Mouse (Mus musculus): ENCODE measurements at regions not wholly inside any gene's neighbourhood (a gene's known extent, or its start where the extent isn't known, plus 50 kb on each side); places are given as distances from the start of the nearest gene placed in this dataset.
A peak's percentile ranks its signal among the peaks of the same experiment; 100 is the strongest.

DNA sequence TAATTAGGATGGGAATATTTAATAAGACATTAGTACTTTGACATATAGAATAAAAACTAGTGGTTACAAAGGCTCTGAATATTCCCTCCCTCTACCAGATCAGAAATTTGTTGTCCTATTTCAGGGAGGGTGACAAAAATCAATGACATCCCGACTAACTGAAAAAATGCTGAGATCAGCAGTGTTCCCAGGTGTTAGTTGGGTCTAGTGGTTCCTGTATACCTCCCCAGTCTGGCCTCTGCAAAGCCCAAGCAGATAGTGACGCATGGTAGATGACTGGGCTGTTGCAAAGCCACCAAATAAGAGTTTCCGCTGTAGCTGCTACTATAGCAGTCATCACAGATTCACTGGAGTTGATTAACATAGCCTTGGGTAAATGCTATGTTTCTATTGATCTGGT is 59.9 kb upstream of the Gm4791 start:
- intact Hi-C loops (cut with DNase I) = no loop called here
- no peak for DNase-seq (ENCODE audit: low spot score in 2 of 2)

- intact Hi-C loops (cut with DNase I) = no loop called here
- no peak for DNase-seq (ENCODE audit: low spot score in 2 of 2)
Observed at GRCm38 (mm10) chr9:46925641-46926040, 72.9 kb upstream of the Gm4791 start.

DNA sequence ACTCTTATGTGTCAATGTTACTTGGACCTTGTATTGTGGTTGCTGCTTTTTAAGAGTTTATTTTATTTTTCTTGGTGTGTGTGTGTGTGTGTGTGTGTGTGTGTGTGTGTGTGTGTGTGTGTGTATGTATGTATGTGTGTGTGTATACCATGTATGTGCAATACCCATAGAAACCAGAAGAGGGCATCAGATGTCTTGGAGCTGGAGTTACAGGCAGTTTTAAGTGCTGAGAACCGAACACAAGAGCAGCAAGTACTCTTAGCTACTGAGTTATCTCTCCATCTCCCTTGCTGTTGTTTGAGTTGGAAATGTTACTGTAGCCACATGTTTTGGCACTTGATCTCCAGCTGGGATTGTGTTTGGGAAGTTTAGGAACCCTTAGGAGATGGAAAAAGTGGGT is 78.5 kb upstream of the Gm4791 start:
- no peak for DNase-seq (ENCODE audit: low spot score in 2 of 2)
- intact Hi-C loops (cut with DNase I) = no loop called here

DNA sequence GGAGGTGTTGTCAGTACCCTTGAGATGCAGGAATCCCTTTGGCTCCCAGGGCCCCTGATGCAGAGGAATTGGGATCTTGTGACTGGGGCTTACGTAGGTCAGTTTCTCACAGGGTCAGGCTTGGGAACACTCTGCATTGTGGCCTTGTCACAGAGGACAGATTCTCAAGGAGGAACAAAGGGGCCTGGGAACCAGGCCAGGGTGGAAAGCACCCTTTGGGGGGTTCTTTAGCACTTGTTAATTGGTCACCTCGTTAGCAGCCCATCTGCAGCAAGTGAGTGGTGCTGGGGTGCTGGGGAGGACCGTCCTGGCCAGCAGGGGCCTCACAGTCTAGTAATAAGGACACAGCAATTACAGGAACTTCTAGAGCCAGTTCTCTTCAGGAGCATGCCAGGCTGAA is 85.3 kb upstream of the Gm4791 start:
- intact Hi-C loops (cut with DNase I) = no loop called here

GRCm38 (mm10) chr9:46909412-46910013 is 89.0 kb upstream of the Gm4791 start:
- peak; percentile 33 to 37 for DNase-seq (ENCODE audit: low spot score in 2 of 2)
- intact Hi-C loops (cut with DNase I) = no loop called here

More for the DNA sequence above, 85.3 kb upstream of the Gm4791 start:
- DNase-seq (ENCODE audit: low spot score in 2 of 2) = peak; percentile 37 to 41

DNA sequence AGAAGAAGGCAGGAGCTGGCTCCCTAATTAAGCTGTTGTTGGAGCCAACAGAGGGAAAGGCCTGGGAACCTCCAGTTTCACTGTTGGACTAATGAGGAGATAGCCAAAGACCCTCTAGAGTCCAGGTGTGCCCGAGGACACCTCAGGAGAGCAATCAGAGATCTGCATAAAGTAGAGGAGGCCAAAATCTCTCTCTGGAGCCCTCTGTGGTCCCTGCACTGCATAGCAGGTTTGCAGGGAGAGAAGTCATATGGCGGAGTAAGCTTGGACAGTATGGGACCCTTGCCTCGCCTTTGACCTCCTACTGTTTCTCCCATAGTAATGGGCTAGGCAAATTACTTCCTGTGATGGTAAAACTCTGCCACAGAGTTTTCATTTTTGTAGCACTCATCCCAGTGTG is 93.5 kb upstream of the Gm4791 start:
- no peak for DNase-seq (ENCODE audit: low spot score in 2 of 2)
- intact Hi-C loops (cut with DNase I) = no loop called here

DNA sequence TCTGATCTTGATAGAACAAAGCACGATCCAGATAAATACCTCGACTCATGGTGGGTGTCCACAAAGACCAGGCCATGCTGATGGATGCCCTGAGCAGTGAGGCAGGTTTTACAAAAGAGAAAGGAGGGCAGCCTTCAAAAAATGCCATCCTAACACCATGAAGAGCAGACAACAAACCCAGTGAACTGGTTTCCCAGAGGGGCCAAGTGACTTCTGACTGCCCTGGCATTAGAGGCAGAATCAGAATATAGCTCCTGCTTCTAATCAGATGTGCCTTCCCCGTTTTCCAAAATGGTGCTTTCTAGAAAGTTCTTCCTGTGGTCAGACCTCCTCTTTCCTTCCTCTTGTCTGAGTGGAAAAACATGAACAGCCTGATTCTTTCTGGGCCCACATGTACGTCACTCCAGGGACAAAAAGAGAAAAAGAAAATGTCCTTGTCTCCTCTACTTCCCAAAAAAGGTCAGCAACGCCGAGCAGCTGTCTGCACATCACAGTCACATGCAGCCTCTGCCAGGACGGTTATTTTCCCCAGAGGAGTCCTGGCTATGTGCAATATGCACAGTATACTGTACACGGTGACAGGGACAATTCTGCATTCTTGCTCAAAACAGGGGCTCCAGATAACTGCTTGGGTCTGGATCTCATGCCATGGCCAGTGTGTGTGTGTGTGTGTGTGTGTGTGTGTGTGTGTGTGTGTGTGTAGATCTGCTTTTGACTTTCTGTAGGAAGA is 94.9 kb upstream of the Gm4791 start:
- intact Hi-C loops (cut with DNase I) = no loop called here

DNA sequence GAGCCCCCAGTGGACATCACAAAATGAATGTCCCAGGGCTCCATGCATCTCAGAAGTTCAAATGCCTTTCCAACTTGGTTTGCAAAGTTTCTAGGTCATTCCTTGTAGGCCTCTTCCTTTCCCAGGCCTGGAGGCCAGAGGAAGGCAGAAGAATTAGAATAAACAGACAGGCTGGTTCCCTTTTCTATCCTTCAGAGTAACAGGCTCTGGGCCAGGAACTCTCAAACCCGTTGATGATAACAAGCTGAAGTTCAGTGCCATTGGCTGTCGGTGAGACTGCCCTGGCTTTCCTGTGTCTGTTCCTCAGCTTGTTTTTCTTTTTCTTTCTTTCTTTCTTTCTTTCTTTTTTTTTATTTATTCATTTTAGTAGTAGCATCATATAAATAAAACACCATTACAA is 99.3 kb upstream of the Gm4791 start:
- no peak for DNase-seq (ENCODE audit: low spot score in 2 of 2)
- intact Hi-C loops (cut with DNase I) = no loop called here

More for the DNA sequence above, 94.9 kb upstream of the Gm4791 start:
- no peak for DNase-seq (ENCODE audit: low spot score in 2 of 2)

- DNase-seq (ENCODE audit: low spot score in 2 of 2) = no peak
- intact Hi-C loops (cut with DNase I) = no loop called here
Observed at GRCm38 (mm10) chr9:46898120-46898519, 100.4 kb upstream of the Gm4791 start.

DNA sequence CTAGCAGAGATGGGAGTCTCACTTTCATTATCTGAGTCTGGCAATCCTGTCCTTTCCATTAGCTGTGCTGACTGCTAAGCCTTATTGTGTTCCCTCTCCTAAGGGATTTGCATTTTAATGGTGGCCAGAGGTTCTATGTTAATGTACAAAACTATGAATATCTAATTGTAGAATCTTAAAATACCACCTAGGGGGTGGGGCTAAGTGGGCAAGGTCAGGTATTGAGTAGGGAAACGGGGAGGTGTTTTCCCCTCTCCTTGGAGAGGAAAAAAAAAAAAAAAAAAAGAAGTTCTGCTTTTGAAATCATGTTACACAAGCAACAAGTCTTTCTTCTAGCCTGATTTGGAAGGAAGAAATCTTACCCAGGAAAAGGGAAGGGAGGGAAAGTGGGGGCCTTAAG is 106.7 kb upstream of the Gm4791 start:
- intact Hi-C loops (cut with DNase I) = no loop called here
- DNase-seq (ENCODE audit: low spot score in 2 of 2) = no peak

DNA sequence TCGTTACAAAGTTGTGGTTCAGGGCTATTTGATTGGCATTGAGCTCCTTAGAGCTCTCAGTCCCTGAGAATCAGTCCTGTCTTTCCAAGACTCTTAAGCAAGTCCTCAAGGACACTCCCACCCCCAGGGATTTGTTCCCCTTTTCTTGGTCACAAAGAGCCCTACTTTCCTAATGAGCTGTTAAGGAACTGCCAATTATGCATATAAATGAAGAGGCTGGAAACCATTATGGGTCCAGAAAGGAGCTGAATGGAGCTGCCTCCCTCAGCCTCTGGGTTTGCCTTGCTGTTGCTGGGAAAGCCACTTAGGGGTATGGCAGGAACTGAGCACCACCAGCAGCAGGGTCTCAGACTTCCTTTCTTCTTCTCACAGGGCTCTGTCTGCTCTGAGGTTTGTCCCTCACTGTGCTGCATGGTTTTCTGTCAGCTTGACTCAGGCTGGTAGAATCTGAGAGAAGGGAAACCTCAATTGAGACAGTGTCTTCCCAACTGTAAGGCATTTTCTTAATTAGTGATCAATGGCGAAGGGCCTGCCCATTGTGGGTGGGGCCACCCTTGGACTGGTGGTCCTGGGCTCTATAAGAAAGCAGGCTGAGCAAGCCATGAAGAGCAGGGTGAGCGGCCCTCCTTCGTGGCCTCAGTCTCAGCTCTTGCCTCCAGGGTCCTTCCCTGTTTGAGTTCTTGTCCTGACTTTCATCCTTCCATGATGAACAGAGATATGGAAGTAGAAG is 108.4 kb upstream of the Gm4791 start:
- DNase-seq (ENCODE audit: low spot score in 2 of 2) = no peak
- intact Hi-C loops (cut with DNase I) = no loop called here

GRCm38 (mm10) chr9:46871211-46871994 is 127.1 kb upstream of the Gm4791 start:
- intact Hi-C loops (cut with DNase I) = no loop called here

GRCm38 (mm10) chr9:46863934-46864333 is 134.6 kb upstream of the Gm4791 start:
- intact Hi-C loops (cut with DNase I) = no loop called here

More at GRCm38 (mm10) chr9:46871211-46871994, 127.1 kb upstream of the Gm4791 start:
- no peak for DNase-seq (ENCODE audit: low spot score in 2 of 2)

GRCm38 (mm10) chr9:46851753-46852152 is 146.8 kb upstream of the Gm4791 start:
- intact Hi-C loops (cut with DNase I) = no loop called here
- peak in 1 of 2 experiments; percentile 22 for DNase-seq (ENCODE audit: low spot score in 2 of 2)

More at GRCm38 (mm10) chr9:46863934-46864333, 134.6 kb upstream of the Gm4791 start:
- DNase-seq (ENCODE audit: low spot score in 2 of 2) = no peak

GRCm38 (mm10) chr9:46851336-46851735 is 147.2 kb upstream of the Gm4791 start:
- peak in 1 of 2 experiments; percentile 11 for DNase-seq (ENCODE audit: low spot score in 2 of 2)
- intact Hi-C loops (cut with DNase I) = no loop called here

DNA sequence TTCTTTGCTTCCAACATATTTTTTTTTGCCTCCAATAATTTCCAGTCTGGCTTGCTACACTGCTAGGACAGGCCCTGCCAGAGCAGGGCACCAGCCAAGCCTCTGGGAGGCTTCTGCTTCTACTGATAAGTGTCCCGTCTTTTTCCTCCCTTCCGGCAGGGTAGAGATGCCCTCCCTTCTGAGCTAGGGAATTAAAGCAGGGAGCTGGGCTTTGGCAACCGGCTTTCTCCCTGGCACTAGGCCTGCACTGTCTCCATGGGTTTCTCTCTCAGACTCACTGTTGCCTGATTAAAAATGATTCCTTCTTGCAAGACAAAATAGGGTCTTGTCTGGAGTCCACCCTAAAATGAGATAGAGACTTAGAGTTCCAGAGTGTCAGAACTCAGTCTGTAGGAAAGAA is 153.3 kb upstream of the Gm4791 start:
- DNase-seq (ENCODE audit: low spot score in 2 of 2) = peak in 1 of 2 experiments; percentile 17
- intact Hi-C loops (cut with DNase I) = no loop called here

GRCm38 (mm10) chr9:46843781-46844180 is 154.8 kb upstream of the Gm4791 start:
- no peak for DNase-seq (ENCODE audit: low spot score in 2 of 2)

DNA sequence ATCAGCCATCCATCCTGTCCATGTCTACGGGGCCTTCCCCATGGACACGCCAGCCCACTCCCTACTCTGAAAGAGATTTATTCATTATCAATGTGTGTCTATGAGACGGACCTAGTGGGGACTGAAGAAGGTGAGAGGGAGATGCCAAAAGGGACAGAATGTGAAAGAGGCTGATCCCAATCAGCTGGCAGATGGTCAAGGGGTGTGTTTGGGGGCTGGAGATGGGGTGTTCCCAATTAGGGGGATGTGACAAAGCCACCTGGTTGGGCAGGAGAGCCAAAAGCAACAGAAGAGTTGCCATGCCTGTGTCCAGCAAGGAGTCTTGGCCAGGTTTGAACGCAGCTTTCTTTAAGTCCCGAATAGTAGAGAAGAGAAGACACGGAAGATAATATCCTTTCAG is 157.0 kb upstream of the Gm4791 start:
- no peak for DNase-seq (ENCODE audit: low spot score in 2 of 2)
- intact Hi-C loops (cut with DNase I) = no loop called here

More at GRCm38 (mm10) chr9:46843781-46844180, 154.8 kb upstream of the Gm4791 start:
- intact Hi-C loops (cut with DNase I) = no loop called here

DNA sequence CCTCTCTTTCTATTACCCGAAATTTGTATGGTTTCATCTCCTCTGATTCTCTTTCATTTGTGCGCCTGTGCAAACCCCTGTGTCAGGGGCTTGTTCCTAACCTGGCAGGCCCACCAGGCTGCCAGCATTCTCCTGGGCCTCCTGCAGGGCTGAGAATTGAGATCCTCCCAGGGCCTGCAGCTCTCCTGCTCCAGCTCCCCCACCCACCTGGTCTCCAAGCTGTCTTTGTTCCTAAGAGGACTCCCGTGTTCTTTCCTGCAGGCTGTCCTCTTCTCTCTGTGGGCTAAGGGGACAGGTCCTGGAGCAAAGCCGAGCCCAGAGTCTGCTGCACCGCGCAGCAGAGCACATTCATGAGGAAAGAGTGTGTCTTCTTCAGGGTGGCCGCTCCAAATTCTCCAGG is 163.3 kb upstream of the Gm4791 start:
- intact Hi-C loops (cut with DNase I) = no loop called here
- no peak for DNase-seq (ENCODE audit: low spot score in 2 of 2)
